Mouse (Mus musculus) central nervous system, embryonic 11.5 days (tissue): Measurements from ENCODE around the gene Cox5a. TPM values are rescaled to one million over a fixed set of nuclear protein-coding genes. Genes with fewer than 3 reads are reported as not detected.

Experiments
- polyA plus RNA-seq: library from polyadenylated mRNA; depleted of rRNA; stranded (reverse); fragments of >200 nt; gene quantifications from 2 replicates; pipeline ENCODE4 v1.2.3, GENCODE M21; 2012; rRNA removed

Gene Cox5a
- 182 and 251 TPM in 2 replicates for polyA plus RNA-seq

DNA sequence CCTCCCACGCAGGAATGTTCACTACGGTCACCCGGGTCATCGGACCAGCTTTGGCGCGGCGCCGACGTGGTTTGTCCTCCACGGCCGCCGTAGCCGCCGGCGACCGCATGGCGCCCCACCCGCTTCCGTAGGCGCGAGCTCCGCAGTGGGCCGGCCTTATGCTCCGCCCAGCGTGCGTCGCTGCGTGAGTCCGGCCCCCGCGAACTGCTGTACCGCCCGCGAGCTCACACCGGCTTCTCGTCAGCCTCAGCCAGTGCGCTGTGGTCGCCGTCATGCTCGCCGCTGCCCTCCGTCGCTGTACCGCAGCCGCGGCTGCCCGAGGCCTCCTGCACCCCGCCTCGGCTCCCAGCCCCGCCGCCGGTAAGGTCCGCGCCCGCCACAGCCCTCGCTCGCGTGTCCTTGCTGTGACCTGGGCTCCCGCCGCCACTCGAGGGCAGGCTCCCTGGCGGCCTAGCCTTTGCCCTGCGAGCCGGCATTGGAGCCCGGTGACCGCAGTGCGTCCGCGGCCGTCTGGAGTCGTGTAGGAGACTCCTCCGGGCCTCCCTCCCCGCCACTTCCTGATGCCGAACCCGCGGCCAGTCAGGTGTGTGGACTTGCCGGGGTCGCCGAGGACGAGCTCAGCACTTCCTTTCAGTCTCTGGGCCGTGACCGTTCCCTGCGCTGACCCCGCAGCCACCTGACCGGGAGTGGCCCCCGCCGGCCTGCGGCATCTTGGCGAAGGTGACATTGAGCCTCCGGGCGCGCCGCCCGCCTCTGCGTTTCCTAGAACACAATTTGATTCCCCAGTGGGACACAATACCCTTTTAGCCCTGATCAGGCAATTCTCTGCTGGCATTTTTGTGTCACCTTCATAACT is at the start of gene Cox5a:
Gene Cox5a, plus strand, starts transcription at position 219 of the 856 bp plus-strand sequence.

DNA sequence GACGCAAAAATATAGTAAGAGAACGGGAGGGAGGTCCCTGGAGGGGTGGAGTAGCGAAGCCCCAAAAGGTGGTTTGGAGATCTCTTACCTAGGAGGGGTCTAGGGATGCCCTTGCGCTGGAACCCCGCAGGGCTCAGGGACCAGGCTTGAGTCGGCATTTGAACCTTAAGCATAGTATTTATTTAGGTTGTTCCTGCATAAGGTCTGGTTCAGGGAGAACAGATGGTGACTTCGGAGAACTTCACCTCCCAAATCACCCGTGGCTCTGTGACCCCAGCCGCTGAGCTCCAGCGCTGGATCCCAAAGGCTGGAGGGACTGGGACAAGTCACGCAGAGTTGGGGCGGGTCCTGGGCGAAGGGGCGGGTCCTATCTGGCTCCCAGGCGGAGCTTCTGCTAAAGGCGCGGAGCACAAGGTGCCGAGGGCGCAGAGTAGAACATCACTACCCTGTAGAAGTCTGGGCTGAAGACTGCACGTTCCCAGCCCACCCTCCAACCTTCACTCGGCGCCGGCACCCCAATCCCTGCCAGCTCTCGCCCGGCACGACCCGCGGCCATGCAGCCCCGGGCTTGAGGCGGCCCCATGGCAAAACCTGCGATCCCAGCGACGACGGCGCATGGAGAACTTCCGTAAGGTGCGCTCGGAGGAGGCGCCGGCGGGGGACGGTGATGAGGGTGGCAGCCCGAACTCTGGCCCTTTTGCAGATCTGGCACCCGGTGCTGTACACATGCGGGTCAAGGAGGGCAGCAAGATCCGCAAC is 17.3 kb upstream of the Cox5a start, which contains the start of gene Rpp25:
Gene Rpp25, plus strand, starts transcription at position 405 of the 759 bp plus-strand sequence.

DNA sequence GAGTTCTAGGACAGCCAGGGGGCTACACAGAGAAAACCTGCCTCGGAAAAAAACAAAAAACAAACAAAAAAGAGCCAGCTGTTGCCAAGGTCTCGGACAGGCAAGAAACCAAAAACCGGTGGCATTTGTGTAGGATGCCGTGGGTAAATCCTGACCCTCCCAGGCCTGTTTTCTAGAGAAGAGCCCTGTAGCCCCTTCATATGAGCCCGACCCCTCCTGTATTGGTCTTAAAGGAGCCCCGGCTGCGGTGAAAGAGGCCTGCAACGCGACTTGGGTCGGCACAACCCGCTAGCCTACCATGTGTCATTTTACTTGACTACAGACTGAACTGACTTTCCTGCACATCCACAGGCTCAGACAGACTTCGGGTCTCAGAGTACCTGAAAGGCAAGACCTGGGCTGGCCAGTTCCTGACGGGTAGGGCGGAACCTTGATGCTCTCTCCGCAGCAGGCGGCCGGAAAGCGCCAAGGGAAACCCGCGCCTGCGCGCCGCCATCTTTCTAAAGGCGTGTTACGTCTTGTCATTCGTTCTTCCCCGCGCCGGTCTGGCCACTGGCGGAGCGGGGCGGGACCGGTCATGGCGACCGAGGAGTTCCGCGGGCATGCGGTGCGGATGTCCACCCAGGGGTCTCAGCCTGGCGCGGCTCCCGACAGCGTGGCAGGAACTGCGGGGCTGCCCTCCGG is 16.1 kb downstream of the Cox5a start, which contains the start of gene Fam219b:
Gene Fam219b, plus strand, starts transcription at position 485 of the 684 bp plus-strand sequence.

DNA sequence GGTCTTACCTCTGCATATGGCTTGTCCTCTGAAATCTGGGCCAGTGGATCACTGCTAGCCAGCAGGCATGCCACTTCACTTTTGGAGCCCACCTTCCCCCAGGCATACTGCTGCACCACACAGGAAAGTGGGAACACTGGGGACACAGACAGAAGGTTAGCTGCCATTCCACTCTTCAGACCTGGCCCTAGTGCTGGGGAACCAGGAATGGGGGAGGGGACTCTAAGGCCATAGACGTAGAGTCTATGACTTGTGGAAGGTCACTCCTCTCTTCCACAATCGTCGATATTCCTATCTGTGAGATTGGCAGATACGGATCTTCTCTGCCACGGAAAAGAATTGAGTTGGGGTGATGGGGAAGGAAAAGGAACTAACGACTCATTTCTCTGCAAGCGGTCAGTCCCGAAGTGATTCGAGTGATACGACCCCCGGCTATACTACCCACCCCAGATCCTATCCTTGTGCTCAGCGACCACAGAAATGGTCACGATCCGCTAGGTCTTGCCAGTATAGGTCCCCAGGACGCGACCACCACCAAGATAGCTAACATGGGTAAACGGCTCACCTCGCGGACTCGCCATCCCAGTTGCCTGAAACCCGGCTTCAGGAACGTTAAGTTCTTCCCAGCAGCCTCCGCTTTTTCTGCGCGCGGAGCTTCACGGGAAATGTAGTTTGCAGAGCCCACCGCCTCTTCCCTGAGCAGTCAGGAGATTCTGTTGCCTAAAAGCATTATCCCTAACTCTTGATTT is 31.2 kb downstream of the Cox5a start, which contains the start of gene Mpi:
Gene Mpi, minus strand, starts transcription at position 625 of the 749 bp plus-strand sequence.

DNA sequence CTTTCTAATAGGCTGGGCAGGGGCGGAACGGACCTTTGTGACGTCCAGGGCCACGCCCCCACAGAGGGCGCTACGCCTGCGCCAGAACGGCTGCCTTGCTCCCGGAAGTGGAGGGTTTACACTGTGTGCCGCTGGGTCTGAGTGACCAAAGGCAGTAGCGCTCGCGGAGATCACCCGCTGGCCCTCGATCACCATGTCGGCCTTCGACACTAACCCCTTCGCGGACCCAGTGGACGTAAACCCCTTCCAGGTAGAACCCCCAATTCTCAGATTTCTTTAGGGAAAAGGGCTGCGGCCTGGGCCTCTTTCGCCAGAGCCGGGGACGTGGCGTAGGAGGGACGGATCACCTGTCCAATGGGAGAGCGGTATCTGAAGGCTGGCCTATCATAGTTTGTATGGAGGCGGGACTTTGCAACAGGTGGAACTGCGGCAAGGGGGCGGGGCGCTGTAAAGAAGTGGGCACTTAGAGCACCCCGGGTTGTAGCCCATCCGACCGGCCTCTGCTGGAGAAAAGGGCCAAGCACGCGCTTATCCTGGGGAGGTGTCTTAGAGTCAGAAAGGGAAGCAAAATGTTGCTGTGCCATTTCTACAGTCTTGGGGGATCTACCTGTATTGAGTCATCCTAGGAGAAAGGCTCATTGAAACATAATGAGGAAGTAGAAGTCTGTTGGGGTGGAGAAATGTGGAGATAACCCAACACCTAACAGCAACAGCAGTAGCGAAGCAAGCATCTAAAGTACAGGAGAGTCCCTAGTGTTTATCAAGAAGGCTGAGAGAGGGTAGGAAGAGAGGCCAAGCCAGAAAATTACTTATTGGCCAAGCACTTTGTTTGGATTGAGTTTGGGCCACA is 40.0 kb downstream of the Cox5a start, which contains the start of gene Scamp2:
Gene Scamp2, plus strand, starts transcription at position 83 of the 850 bp plus-strand sequence.

Other genes starting within 250 kb of the Cox5a start
- gene Ppcdc, start 81.2 kb upstream of the Cox5a start, polyA plus RNA-seq = 16.8 and 25.7 TPM in 2 replicates
- 47.3 and 47.6 TPM in 2 replicates for gene Scamp5, start 53.2 kb upstream of the Cox5a start, polyA plus RNA-seq
- 3.3 and 4.3 TPM in 2 replicates for gene Rpp25, start 17.2 kb upstream of the Cox5a start, polyA plus RNA-seq
- gene Fam219b, start 16.3 kb downstream of the Cox5a start, polyA plus RNA-seq = 12.3 and 20.8 TPM in 2 replicates
- 62.6 and 65.6 TPM in 2 replicates for gene Mpi, start 31.5 kb downstream of the Cox5a start, polyA plus RNA-seq
- 37.6 and 48.1 TPM in 2 replicates for gene Scamp2, start 39.7 kb downstream of the Cox5a start, polyA plus RNA-seq
- 21.0 and 22.8 TPM in 2 replicates for gene Ulk3, start 68.2 kb downstream of the Cox5a start, polyA plus RNA-seq
- 0.80 and 1.7 TPM in 2 replicates for gene Cplx3, start 85.0 kb downstream of the Cox5a start, polyA plus RNA-seq
- gene Lman1l, start 99.5 kb downstream of the Cox5a start, polyA plus RNA-seq = 0.05 and 0.06 TPM in 2 replicates
- 54.7 and 94.3 TPM in 2 replicates for gene Csk, start 132.4 kb downstream of the Cox5a start, polyA plus RNA-seq
- gene Cyp1a2, start 162.4 kb downstream of the Cox5a start, polyA plus RNA-seq = not detected in 2 replicates
- gene Cyp1a1, start 166.7 kb downstream of the Cox5a start, polyA plus RNA-seq = 0.02 TPM in 1 of 2 replicates, not detected in the other
- 14.4 and 21.7 TPM in 2 replicates for gene Edc3, start 187.3 kb downstream of the Cox5a start, polyA plus RNA-seq
- 128 and 137 TPM in 2 replicates for gene Clk3, start 244.6 kb downstream of the Cox5a start, polyA plus RNA-seq